Mouse (Mus musculus) midbrain, embryonic 12.5 days (tissue): ENCODE data around the gene Anks1b. TPM values are rescaled to one million over a fixed set of nuclear protein-coding genes. Genes with fewer than 3 reads are reported as not detected.

Source experiments
- ATAC-seq: fragments of 200-750 bp; cut with Nextera tagmentation; 2 replicates; pipeline ENCODE4 v1.8.0; 2017; ENCODE audit warnings: low read depth, moderate TSS enrichment, moderate library complexity; ENCODE audit not compliant: low FRiP score
- H3K27ac ChIP-seq: fragments of 300-500 bp; sonication (generic); replicated peaks from 2 replicates; pipeline ENCODE4 v1.5.1; 2016; ENCODE audit warnings: mild to moderate bottlenecking
- H3K27me3 ChIP-seq: fragments of 300-500 bp; sonication (generic); 2 replicates; pipeline ENCODE4 v1.6.1; 2016; ENCODE audit warnings: mild to moderate bottlenecking
- H3K36me3 ChIP-seq: fragments of 300-500 bp; sonication (generic); 2 replicates; pipeline ENCODE4 v1.6.1; 2016
- H3K4me1 ChIP-seq: fragments of 300-500 bp; sonication (generic); 2 replicates; pipeline ENCODE4 v1.6.1; 2016
- H3K4me2 ChIP-seq: fragments of 300-500 bp; sonication (generic); replicated peaks from 2 replicates; pipeline ENCODE4 v1.6.1; 2016; ENCODE audit warnings: mild to moderate bottlenecking, moderate library complexity
- H3K4me3 ChIP-seq: fragments of 300-500 bp; sonication (generic); 2 replicates; pipeline ENCODE4 v1.5.1; 2016; ENCODE audit warnings: mild to moderate bottlenecking
- H3K9ac ChIP-seq: fragments of 300-500 bp; sonication (generic); replicated peaks from 2 replicates; pipeline ENCODE4 v1.6.1; 2016; ENCODE audit warnings: mild to moderate bottlenecking, moderate library complexity
- H3K9me3 ChIP-seq: fragments of 300-500 bp; sonication (generic); 2 replicates; pipeline ENCODE4 v1.6.1; 2016; ENCODE audit warnings: mild to moderate bottlenecking
- WGBS: fragments of 180-500 bp; shearing (Covaris S2); methylation state at CpG from one replicate; pipeline ENCODE4 v1.1.7; 2016; 5-methylcytosine and 5-hydroxymethylcytosine counted together
- polyA plus RNA-seq: library from polyadenylated mRNA; unstranded; fragments of >200 nt; fragmentation: Nextera tagmentation; extraction: Ambion mirVana; gene quantifications from 2 replicates; pipeline ENCODE4 v1.2.1, GENCODE M21; 2016

Gene Anks1b
- polyA plus RNA-seq, 1 experiment from 2014 or later, result 11.9 TPM

DNA sequence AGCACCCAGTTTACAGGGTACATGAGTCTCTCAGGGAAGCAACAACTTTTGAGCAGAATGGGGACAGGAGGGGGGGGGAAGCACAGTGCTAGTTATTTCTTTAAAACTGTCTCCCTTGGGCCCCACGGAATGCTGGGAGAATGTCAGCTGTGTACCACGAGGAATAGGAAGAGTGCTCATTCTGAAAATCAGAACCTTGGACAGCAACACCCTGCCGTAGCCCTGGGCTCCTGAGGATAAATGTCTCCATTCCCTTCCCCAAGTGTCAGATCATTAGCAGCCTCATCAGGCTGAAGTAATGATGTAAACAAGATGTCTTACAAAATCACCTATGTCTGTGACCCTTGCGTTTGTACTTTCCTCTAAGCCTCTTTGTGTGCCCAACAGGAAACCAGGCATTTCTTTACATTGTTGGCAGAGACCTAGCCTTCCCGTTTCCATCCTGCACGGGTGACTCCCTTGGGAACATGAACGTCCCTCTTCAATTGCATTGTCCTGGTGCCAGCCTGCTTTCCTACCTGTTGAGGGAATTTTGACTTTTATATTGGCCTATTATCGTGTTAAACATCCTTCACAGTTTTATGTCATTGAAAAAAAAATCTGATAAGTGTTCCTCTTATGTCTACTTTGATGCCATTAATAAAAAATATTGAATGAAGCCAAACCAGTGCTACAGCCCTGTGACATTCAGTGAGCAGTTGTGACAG lies 1007.7 kb downstream of the Anks1b start:
- Histone ChIP-seq H3K27me3 (no peaks in the 10 kb centered on the region), H3K4me1 (peaks cover 5% of the 10 kb centered on the region; the same call in 1 of the 2 replicates), H3K4me2 (no peak overlapping the region), H3K36me3 (no peaks in the 10 kb centered on the region), H3K9me3 (no peaks in the 10 kb centered on the region), H3K4me3 (no peak overlapping the region), H3K27ac (no peak overlapping the region), H3K9ac (no peak overlapping the region)
- no peak for ATAC-seq
- 37% methylated on average over 8 of the region's 8 CpGs for WGBS

DNA sequence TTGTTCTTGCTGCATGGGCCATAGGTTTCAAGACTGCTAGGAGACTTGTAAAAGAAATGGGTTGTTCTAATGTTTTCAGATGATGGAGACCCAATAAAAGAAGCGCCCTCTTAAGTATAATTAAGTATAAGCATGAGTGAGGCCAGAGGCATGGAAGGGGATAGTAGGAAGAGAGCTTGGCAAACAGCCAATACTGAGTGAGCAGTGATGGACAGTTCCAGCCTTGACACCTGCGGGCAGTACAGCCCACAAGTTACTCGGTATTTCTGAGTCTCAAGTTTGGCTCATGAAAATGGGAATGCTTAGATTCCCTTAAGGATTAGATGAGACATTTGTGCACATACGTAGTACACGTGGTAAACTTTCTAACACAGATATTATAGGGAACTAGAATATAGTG lies 1016.3 kb downstream of the Anks1b start:
- H3K27me3 ChIP-seq, result no peaks in the 10 kb centered on the region
- H3K4me1 ChIP-seq, result no peaks in the 10 kb centered on the region
- H3K4me2 ChIP-seq, result no peak overlapping the region
- ATAC-seq, result no peak
- no peak overlapping the region for H3K4me3 ChIP-seq
- no peak overlapping the region for H3K9ac ChIP-seq
- no peaks in the 10 kb centered on the region for H3K36me3 ChIP-seq
- no peaks in the 10 kb centered on the region for H3K9me3 ChIP-seq
- WGBS, result 89% methylated on average over 5 of the region's 5 CpGs
- H3K27ac ChIP-seq, result no peak overlapping the region

DNA sequence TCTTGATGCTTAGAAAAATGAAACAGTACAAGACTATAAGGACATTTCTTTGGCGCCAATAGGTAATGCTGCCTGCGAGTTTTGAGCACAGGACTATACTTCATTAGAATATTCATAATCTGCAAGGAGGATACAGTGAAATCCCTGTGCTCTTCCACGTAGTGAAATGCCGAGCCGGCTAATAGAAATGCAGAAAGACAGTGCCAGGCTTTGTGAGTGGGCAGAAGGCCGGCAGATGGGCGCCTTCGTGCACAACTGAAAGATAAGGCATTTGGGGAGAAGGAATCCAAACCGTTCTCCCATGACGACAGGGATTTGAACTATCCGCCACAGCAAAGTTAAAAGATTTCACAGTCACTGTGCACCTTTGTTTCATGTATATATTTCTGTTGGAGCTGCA lies 1019.4 kb downstream of the Anks1b start:
- Histone ChIP-seq H3K9me3 (no peaks in the 10 kb centered on the region), H3K4me2 (no peak overlapping the region), H3K4me1 (no peaks in the 10 kb centered on the region), H3K27ac (no peak overlapping the region), H3K36me3 (no peaks in the 10 kb centered on the region), H3K4me3 (no peak overlapping the region), H3K9ac (no peak overlapping the region), H3K27me3 (no peaks in the 10 kb centered on the region)
- ATAC-seq, result no peak
- 72% methylated on average over 11 of the region's 11 CpGs for WGBS

DNA sequence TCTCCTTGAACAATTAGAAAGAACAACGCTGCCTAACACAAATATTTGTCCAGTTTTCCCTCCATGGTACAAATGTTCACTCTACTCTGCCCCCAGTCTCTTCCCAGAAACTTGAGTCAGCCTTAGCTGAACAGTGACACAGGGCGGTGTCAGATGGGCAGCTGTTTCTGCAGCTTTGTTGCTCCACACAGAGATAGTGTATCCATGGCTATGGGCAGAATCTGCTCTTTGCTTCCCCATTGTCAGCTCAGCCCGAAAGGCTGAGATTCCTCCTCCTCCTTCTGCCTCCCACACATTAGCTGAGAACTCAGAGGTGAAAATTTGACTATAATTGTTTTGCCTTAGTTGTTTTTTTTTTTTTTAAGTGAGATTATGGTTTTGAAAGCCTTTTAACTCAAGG lies 1024.6 kb downstream of the Anks1b start:
- Histone ChIP-seq H3K9me3 (no peaks in the 10 kb centered on the region), H3K9ac (no peak overlapping the region), H3K4me2 (no peak overlapping the region), H3K27me3 (no peaks in the 10 kb centered on the region), H3K36me3 (no peaks in the 10 kb centered on the region), H3K4me1 (no peaks in the 10 kb centered on the region), H3K4me3 (no peak overlapping the region), H3K27ac (no peak overlapping the region)
- WGBS, result 81% methylated on average over 3 of the region's 3 CpGs
- no peak for ATAC-seq

DNA sequence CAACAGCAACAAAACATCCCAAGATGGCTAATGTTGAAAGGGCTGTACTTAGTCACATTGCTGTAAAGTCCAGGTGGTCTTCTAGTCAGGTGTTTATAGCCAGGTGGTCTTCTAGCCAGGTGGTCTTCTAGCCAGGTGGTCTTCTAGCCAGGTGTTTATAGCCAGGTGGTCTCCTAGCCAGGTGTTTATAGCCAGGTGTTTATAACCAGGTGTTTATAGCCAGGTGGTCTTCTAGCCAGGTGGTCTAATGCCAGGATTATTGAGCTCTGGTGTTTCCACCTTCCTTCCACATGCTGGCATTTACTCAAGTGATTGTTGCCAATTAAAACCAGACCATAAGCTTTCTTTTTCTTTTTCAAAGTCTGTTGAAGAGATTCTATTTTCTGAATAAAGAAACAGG lies 1030.9 kb downstream of the Anks1b start:
- Histone ChIP-seq H3K9me3 (no peaks in the 10 kb centered on the region), H3K4me1 (no peaks in the 10 kb centered on the region), H3K4me2 (no peak overlapping the region), H3K27ac (no peak overlapping the region), H3K36me3 (no peaks in the 10 kb centered on the region), H3K4me3 (no peak overlapping the region), H3K27me3 (no peaks in the 10 kb centered on the region), H3K9ac (no peak overlapping the region)
- no peak for ATAC-seq

DNA sequence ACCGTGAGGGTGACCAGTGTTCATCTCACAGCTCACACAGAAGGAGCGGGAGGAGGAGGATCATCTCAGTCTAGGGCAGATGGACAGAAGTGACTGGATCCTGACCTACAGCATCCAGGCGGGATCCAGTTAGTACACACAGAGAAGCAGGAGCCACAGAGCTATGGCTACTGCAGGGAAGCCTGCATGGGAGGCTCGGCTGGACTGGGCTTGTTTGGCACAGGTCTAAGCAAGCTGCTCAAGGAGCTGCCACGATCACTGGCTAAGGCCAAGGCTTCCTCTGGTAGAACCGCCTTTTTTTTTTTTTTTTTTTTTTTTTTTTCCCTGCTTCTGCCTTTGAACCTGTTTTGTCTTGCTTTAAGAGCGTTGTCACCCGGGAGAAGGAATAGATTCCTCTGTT lies 1034.1 kb downstream of the Anks1b start:
- no peaks in the 10 kb centered on the region for H3K27me3 ChIP-seq
- H3K9me3 ChIP-seq, result no peaks in the 10 kb centered on the region
- ATAC-seq, result no peak
- no peaks in the 10 kb centered on the region for H3K4me1 ChIP-seq
- no peak overlapping the region for H3K9ac ChIP-seq
- H3K27ac ChIP-seq, result no peak overlapping the region
- no peak overlapping the region for H3K4me2 ChIP-seq
- H3K36me3 ChIP-seq, result no peaks in the 10 kb centered on the region
- WGBS, result 76% methylated on average over 8 of the region's 8 CpGs
- no peak overlapping the region for H3K4me3 ChIP-seq

DNA sequence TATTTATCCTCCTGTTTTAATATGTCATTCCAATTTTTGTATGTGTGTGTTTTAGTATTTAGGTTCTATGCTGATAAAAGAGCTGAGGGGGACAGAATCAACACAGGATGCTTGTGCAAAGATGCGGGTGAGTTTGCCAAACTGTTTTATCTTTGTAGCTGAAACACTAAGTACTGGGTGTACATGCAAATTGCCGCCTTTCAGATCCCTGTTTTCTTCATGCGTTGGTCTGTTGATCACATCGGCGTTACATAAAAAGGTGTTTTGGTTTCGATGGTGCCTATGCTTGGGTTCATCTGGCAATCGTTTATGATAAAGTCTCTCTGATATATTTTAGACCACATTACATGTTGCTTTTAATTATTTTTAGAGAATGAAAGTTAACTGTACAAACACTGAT lies 1050.2 kb downstream of the Anks1b start:
- no peaks in the 10 kb centered on the region for H3K4me1 ChIP-seq
- H3K4me2 ChIP-seq, result no peak overlapping the region
- H3K4me3 ChIP-seq, result no peak overlapping the region
- H3K36me3 ChIP-seq, result no peaks in the 10 kb centered on the region
- H3K9me3 ChIP-seq, result no peaks in the 10 kb centered on the region
- no peak for ATAC-seq
- H3K9ac ChIP-seq, result no peak overlapping the region
- no peaks in the 10 kb centered on the region for H3K27me3 ChIP-seq
- WGBS, result 89% methylated on average over 7 of the region's 7 CpGs
- no peak overlapping the region for H3K27ac ChIP-seq

DNA sequence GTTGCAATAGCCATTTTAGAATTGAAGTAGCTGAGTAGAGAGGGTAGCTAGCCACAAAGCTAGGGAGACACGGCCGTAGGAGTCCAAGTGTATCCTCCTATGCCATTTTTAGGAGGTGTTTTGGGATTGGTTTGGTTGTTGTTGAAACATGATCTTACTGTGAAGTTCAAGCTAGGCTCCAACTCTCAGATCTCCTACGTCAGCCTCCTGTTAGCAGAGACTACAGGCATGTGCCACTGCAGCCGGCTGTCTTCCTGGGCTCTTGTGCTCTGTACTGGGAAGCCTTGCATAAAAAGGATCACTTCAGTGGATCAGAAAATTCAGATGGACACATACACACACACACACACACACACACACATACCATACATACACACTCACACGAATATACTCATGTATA lies 1059.8 kb downstream of the Anks1b start:
- Histone ChIP-seq H3K27ac (no peak overlapping the region), H3K27me3 (no peaks in the 10 kb centered on the region), H3K4me3 (no peak overlapping the region), H3K4me2 (no peak overlapping the region), H3K9ac (no peak overlapping the region), H3K36me3 (no peaks in the 10 kb centered on the region), H3K4me1 (peaks cover 3% of the 10 kb centered on the region; the same call in 1 of the 2 replicates), H3K9me3 (no peaks in the 10 kb centered on the region)
- WGBS, result 86% methylated on average over 5 of the region's 5 CpGs
- ATAC-seq, result no peak

DNA sequence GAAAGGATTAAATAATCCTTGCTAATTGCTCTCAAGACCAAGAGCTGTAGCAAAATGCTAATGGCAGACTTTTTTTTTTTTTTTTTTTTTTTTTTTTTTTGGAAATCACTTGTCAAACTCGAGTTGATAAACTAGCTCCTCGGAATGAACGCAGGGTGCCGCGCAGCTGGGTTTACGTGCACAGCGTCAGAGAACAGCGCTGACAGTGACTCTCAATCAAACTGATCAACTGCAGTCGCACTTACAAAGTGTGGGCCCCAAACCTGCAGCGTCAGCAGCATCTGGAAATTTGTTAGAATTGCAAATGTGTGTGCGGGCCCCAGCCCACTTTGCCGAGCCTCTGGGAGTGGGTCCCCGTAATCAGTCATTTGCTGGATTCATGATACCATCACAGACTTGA lies 1061.4 kb downstream of the Anks1b start:
- ATAC-seq, result no peak
- no peak overlapping the region for H3K27ac ChIP-seq
- no peak overlapping the region for H3K9ac ChIP-seq
- 79% methylated on average over 13 of the region's 13 CpGs for WGBS
- no peaks in the 10 kb centered on the region for H3K27me3 ChIP-seq
- H3K4me2 ChIP-seq, result no peak overlapping the region
- H3K4me1 ChIP-seq, result peaks cover 3% of the 10 kb centered on the region; the same call in 1 of the 2 replicates
- no peaks in the 10 kb centered on the region for H3K9me3 ChIP-seq
- no peak overlapping the region for H3K4me3 ChIP-seq
- no peaks in the 10 kb centered on the region for H3K36me3 ChIP-seq

DNA sequence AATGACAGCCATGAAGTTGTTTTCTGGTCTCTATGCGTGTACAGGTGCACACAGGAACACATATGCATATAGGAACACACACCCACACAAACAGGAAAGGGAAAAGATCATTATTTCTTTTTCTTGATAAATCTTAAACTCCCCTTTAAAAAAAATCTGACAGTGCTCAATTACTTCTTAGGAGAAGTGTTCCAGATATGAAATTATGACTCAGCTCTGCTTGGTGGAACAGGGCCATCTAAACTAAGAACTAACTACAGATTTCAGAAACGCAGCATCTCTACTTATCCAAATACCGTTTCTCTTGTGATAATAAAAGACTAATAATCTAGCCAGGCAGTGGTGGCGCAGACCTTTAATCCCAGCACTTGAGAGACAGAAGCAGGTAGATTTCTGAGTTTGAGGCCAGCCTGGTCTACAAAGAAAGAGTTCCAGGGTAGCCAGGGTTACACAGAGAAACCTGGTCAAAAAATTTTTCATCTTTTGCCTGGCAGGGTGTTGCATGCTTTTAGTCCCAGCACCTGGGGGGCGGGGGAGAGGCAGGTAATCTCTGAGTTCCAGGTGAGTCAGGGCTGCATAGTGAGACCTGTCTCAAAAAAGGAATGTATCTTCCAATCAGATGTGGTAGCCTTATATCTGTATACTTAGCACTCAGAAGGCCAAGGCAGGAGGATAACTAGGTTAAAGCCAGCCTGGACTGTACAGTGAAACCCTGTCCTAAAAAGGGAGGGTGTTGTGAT lies 1064.6 kb downstream of the Anks1b start:
- WGBS, result 88% methylated on average over 5 of the region's 5 CpGs
- ATAC-seq, result no peak
- no peaks in the 10 kb centered on the region for H3K27me3 ChIP-seq
- H3K36me3 ChIP-seq, result no peaks in the 10 kb centered on the region
- no peak overlapping the region for H3K27ac ChIP-seq
- H3K4me1 ChIP-seq, result peaks cover 3% of the 10 kb centered on the region; the same call in 1 of the 2 replicates
- H3K4me3 ChIP-seq, result no peak overlapping the region
- H3K4me2 ChIP-seq, result no peak overlapping the region
- H3K9me3 ChIP-seq, result no peaks in the 10 kb centered on the region
- no peak overlapping the region for H3K9ac ChIP-seq

DNA sequence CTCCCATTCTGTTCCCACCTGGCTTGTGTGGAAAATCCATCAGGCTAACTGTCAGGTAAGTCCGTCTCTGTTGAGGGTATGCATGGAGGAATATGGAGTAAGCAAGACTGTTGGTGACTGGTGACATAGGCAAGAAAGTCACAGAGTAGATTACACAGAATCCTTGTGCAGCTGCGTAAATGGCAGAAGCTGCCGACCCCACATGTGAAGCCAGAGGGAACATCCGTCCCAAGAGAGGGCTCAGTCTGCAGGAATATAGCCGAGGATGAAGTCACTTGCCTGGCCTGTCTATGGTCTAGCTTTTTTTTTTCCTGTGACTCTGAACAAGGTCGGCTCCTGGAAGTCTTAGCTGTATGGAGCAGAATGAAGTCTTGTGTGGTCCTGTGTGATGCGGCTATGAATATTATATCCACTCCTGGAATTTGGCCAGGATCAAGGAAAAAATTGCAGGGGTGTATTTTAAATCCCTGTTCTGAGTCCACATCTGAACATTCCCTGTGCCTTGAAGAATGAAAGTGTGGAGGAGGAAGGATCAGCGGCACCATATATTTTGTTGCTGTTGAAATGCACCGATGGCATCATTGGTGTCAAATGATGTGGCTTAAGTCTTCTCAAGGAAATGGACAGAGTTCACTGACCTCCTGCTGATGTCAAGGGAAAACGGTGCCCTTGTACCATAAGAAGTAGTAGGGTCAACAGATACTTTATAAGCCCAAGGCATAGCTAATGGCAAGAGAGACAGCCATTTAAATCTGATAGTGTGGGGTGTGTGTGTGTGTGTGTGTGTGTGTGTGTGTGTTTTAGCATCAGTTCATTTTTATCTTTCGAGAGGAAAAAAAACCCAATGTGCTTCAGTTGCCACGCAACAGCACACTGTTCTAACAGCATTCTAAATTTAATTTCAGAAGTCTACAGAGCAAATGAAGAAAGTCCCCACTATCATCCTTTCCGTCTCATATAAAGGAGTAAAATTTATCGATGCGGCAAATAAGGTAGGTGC lies 1067.5 kb downstream of the Anks1b start:
- no peak overlapping the region for H3K27ac ChIP-seq
- no peak overlapping the region for H3K4me3 ChIP-seq
- WGBS, result 88% methylated on average over 15 of the region's 15 CpGs
- no peaks in the 10 kb centered on the region for H3K36me3 ChIP-seq
- no peak overlapping the region for H3K9ac ChIP-seq
- no peaks in the 10 kb centered on the region for H3K27me3 ChIP-seq
- ATAC-seq, result no peak
- peaks cover 6% of the 10 kb centered on the region; the same call in 1 of the 2 replicates for H3K9me3 ChIP-seq
- H3K4me2 ChIP-seq, result no peak overlapping the region
- H3K4me1 ChIP-seq, result no peaks in the 10 kb centered on the region
